Mouse (Mus musculus): ENCODE data around the gene Aplf. TPM values are rescaled to one million over a fixed set of nuclear protein-coding genes. Genes with fewer than 3 reads are reported as not detected.
"Not testable (repeated sequence)": the region's sequence is repeated elsewhere in the genome, so short reads cannot be mapped to it uniquely, and the experiment has no call there.

The Aplf gene
- total RNA-seq, 2 experiments from 2014 or later = 7.5 to 7.9 TPM

GRCm38 (mm10) chr6:87628936-87629335, 43.1 kb downstream of the Aplf start:
- not testable (repeated sequence) for DNase-seq (ENCODE audit: low spot score in 2 of 2)

GRCm38 (mm10) chr6:87623151-87623550, 48.8 kb downstream of the Aplf start:
- DNase-seq (ENCODE audit: low spot score in 2 of 2) = no peak

GRCm38 (mm10) chr6:87621281-87621680, 50.7 kb downstream of the Aplf start:
- DNase-seq (ENCODE audit: low spot score in 2 of 2) = no peak

GRCm38 (mm10) chr6:87618021-87618420, 54.0 kb downstream of the Aplf start:
- no peak for DNase-seq (ENCODE audit: low spot score in 2 of 2)

GRCm38 (mm10) chr6:87615696-87616083, 56.3 kb downstream of the Aplf start:
- DNase-seq (ENCODE audit: low spot score in 2 of 2) = no peak

- no peak for DNase-seq (ENCODE audit: low spot score in 2 of 2)
These were observed 56.9 kb downstream of the Aplf start for GRCm38 (mm10) chr6:87614794-87615695.

- no peak for DNase-seq (ENCODE audit: low spot score in 2 of 2)
These were observed 72.2 kb downstream of the Aplf start for GRCm38 (mm10) chr6:87599825-87600224.

GRCm38 (mm10) chr6:87597116-87597833, 74.7 kb downstream of the Aplf start:
- no peak for DNase-seq (ENCODE audit: low spot score in 2 of 2)

- no peak for DNase-seq (ENCODE audit: low spot score in 2 of 2)
These were observed 77.8 kb downstream of the Aplf start for GRCm38 (mm10) chr6:87594188-87594587.

- DNase-seq (ENCODE audit: low spot score in 2 of 2) = no peak
These were observed 81.4 kb downstream of the Aplf start, which contains the start of gene Prokr1 for GRCm38 (mm10) chr6:87590394-87591281. TSS of gene Prokr1 (minus strand) at chr6:87590743.

GRCm38 (mm10) chr6:87589718-87590393, 82.1 kb downstream of the Aplf start:
- no peak for DNase-seq (ENCODE audit: low spot score in 2 of 2)

- DNase-seq (ENCODE audit: low spot score in 2 of 2) = no peak
These were observed 88.0 kb downstream of the Aplf start for GRCm38 (mm10) chr6:87583991-87584390.

- DNase-seq (ENCODE audit: low spot score in 2 of 2) = no peak
These were observed 88.8 kb downstream of the Aplf start for GRCm38 (mm10) chr6:87583183-87583611.

GRCm38 (mm10) chr6:87582456-87582855, 89.5 kb downstream of the Aplf start:
- no peak for DNase-seq (ENCODE audit: low spot score in 2 of 2)

GRCm38 (mm10) chr6:87581581-87581980, 90.4 kb downstream of the Aplf start:
- no peak for DNase-seq (ENCODE audit: low spot score in 2 of 2)

GRCm38 (mm10) chr6:87581071-87581470, 90.9 kb downstream of the Aplf start:
- no peak for DNase-seq (ENCODE audit: low spot score in 2 of 2)

All from layer of hippocampus, adult 18-20 months (tissue).